Mouse (Mus musculus): ENCODE measurements around the gene Ltbp2. TPM values are rescaled to one million over a fixed set of nuclear protein-coding genes. Genes with fewer than 3 reads are reported as not detected.

Ltbp2 gene
- polyA plus RNA-seq, 1 experiment, result 2.2 TPM

GRCm38 (mm10) chr12:84794647-84795046 lies 81.7 kb downstream of the Ltbp2 start:
- WGBS, result 83% methylated on average over 8 of the region's 8 CpGs
- Histone ChIP-seq H3K27me3 (replicated peaks; ENCODE audit: control insufficient read depth, insufficient read depth, low read length) (no peaks in the 10 kb centered on the region), H3K27ac (ENCODE audit: insufficient read depth, low read depth, low read length) (no peak overlapping the region), H3K4me3 (ENCODE audit: insufficient read depth, low read depth, low read length) (no peak overlapping the region), H3K36me3 (ENCODE audit: control insufficient read depth, insufficient read depth, low read length) (no peaks in the 10 kb centered on the region), H3K4me1 (ENCODE audit: control insufficient read depth, insufficient read depth, low read length) (no peaks in the 10 kb centered on the region)
- no peak for DNase-seq
- no peak for TF ChIP-seq POLR2A (IDR thresholded peaks at IDR 0.05; ENCODE audit: low read depth, low read length)
- no peak for TF ChIP-seq CTCF (conservative IDR thresholded peaks at IDR 0.05; ENCODE audit: insufficient read depth, insufficient read length, low read depth, low read length)

- Histone ChIP-seq H3K27ac (ENCODE audit: insufficient read depth, low read depth, low read length) (no peak overlapping the region), H3K27me3 (replicated peaks; ENCODE audit: control insufficient read depth, insufficient read depth, low read length) (no peaks in the 10 kb centered on the region), H3K36me3 (ENCODE audit: control insufficient read depth, insufficient read depth, low read length) (no peaks in the 10 kb centered on the region), H3K4me1 (ENCODE audit: control insufficient read depth, insufficient read depth, low read length) (no peaks in the 10 kb centered on the region), H3K4me3 (ENCODE audit: insufficient read depth, low read depth, low read length) (no peak overlapping the region)
- 70% methylated on average over 4 of the region's 4 CpGs for WGBS
- TF ChIP-seq CTCF (conservative IDR thresholded peaks at IDR 0.05; ENCODE audit: insufficient read depth, insufficient read length, low read depth, low read length) (no peak), POLR2A (IDR thresholded peaks at IDR 0.05; ENCODE audit: low read depth, low read length) (no peak)
- DNase-seq, result no peak
Observed at GRCm38 (mm10) chr12:84792629-84793028, 83.7 kb downstream of the Ltbp2 start.

GRCm38 (mm10) chr12:84790853-84791252 lies 85.5 kb downstream of the Ltbp2 start:
- WGBS, result 20% methylated on average over 10 of the region's 10 CpGs
- Histone ChIP-seq H3K4me1 (ENCODE audit: control insufficient read depth, insufficient read depth, low read length) (no peaks in the 10 kb centered on the region), H3K4me3 (ENCODE audit: insufficient read depth, low read depth, low read length) (no peak overlapping the region), H3K27me3 (replicated peaks; ENCODE audit: control insufficient read depth, insufficient read depth, low read length) (no peaks in the 10 kb centered on the region), H3K36me3 (ENCODE audit: control insufficient read depth, insufficient read depth, low read length) (no peaks in the 10 kb centered on the region), H3K27ac (ENCODE audit: insufficient read depth, low read depth, low read length) (no peak overlapping the region)
- TF ChIP-seq POLR2A (IDR thresholded peaks at IDR 0.05; ENCODE audit: low read depth, low read length), result no peak
- TF ChIP-seq CTCF (conservative IDR thresholded peaks at IDR 0.05; ENCODE audit: insufficient read depth, insufficient read length, low read depth, low read length), result no peak
- DNase-seq, result no peak

- no peak for TF ChIP-seq CTCF (conservative IDR thresholded peaks at IDR 0.05; ENCODE audit: insufficient read depth, insufficient read length, low read depth, low read length)
- TF ChIP-seq POLR2A (IDR thresholded peaks at IDR 0.05; ENCODE audit: low read depth, low read length), result no peak
- no peak for DNase-seq
- H3K27me3 ChIP-seq (replicated peaks; ENCODE audit: control insufficient read depth, insufficient read depth, low read length), result no peaks in the 10 kb centered on the region
- no peaks in the 10 kb centered on the region for H3K36me3 ChIP-seq (ENCODE audit: control insufficient read depth, insufficient read depth, low read length)
- 83% methylated on average over 5 of the region's 5 CpGs for whole genome bisulfite sequencing
- H3K4me3 ChIP-seq (ENCODE audit: insufficient read depth, low read depth, low read length), result no peak overlapping the region
- H3K4me1 ChIP-seq (ENCODE audit: control insufficient read depth, insufficient read depth, low read length), result no peaks in the 10 kb centered on the region
- H3K27ac ChIP-seq (ENCODE audit: insufficient read depth, low read depth, low read length), result no peak overlapping the region
Observed at GRCm38 (mm10) chr12:84786091-84786490, 90.2 kb downstream of the Ltbp2 start.

- TF ChIP-seq CTCF (conservative IDR thresholded peaks at IDR 0.05; ENCODE audit: insufficient read depth, insufficient read length, low read depth, low read length), result peak; percentile 97
- TF ChIP-seq POLR2A (IDR thresholded peaks at IDR 0.05; ENCODE audit: low read depth, low read length), result no peak
- DNase-seq, result peak; percentile 87
- 23% methylated on average over 25 of the region's 25 CpGs for WGBS
- Histone ChIP-seq H3K27me3 (replicated peaks; ENCODE audit: control insufficient read depth, insufficient read depth, low read length) (no peaks in the 10 kb centered on the region), H3K36me3 (ENCODE audit: control insufficient read depth, insufficient read depth, low read length) (no peaks in the 10 kb centered on the region), H3K4me1 (ENCODE audit: control insufficient read depth, insufficient read depth, low read length) (no peaks in the 10 kb centered on the region), H3K27ac (ENCODE audit: insufficient read depth, low read depth, low read length) (no peak overlapping the region), H3K4me3 (ENCODE audit: insufficient read depth, low read depth, low read length) (no peak overlapping the region)
Observed at GRCm38 (mm10) chr12:84784604-84785381, 91.5 kb downstream of the Ltbp2 start.

- no peak for DNase-seq
- H3K4me1 ChIP-seq (ENCODE audit: control insufficient read depth, insufficient read depth, low read length), result peaks cover 8% of the 10 kb centered on the region; the same call in 1 of the 2 replicates
- no peak overlapping the region for H3K27ac ChIP-seq (ENCODE audit: insufficient read depth, low read depth, low read length)
- no peak overlapping the region for H3K4me3 ChIP-seq (ENCODE audit: insufficient read depth, low read depth, low read length)
- no peak for TF ChIP-seq POLR2A (IDR thresholded peaks at IDR 0.05; ENCODE audit: low read depth, low read length)
- TF ChIP-seq CTCF (conservative IDR thresholded peaks at IDR 0.05; ENCODE audit: insufficient read depth, insufficient read length, low read depth, low read length), result no peak
- H3K27me3 ChIP-seq (replicated peaks; ENCODE audit: control insufficient read depth, insufficient read depth, low read length), result no peaks in the 10 kb centered on the region
- H3K36me3 ChIP-seq (ENCODE audit: control insufficient read depth, insufficient read depth, low read length), result no peaks in the 10 kb centered on the region
Observed at GRCm38 (mm10) chr12:84776229-84776628, 100.1 kb downstream of the Ltbp2 start.

- Histone ChIP-seq H3K36me3 (ENCODE audit: control insufficient read depth, insufficient read depth, low read length) (no peaks in the 10 kb centered on the region), H3K4me1 (ENCODE audit: control insufficient read depth, insufficient read depth, low read length) (peaks cover 8% of the 10 kb centered on the region; the same call in 1 of the 2 replicates), H3K4me3 (ENCODE audit: insufficient read depth, low read depth, low read length) (no peak overlapping the region), H3K27me3 (replicated peaks; ENCODE audit: control insufficient read depth, insufficient read depth, low read length) (no peaks in the 10 kb centered on the region), H3K27ac (ENCODE audit: insufficient read depth, low read depth, low read length) (no peak overlapping the region)
- WGBS, result 81% methylated on average over 6 of the region's 6 CpGs
- TF ChIP-seq POLR2A (IDR thresholded peaks at IDR 0.05; ENCODE audit: low read depth, low read length) (no peak), CTCF (conservative IDR thresholded peaks at IDR 0.05; ENCODE audit: insufficient read depth, insufficient read length, low read depth, low read length) (no peak)
- no peak for DNase-seq
Observed at GRCm38 (mm10) chr12:84774376-84774775, 102.0 kb downstream of the Ltbp2 start.
